Mouse (Mus musculus): ENCODE measurements around the gene Riiad1. TPM values are rescaled to one million over a fixed set of nuclear protein-coding genes. Genes with fewer than 3 reads are reported as not detected.

Gene Riiad1
- polyA plus RNA-seq, 1 experiment from 2014 or later = 1.5 TPM

Other genes with a start within 250 kb of the Riiad1 start
- gene Gm4778, start 216.3 kb downstream of the Riiad1 start, polyA plus RNA-seq (2015; fragmentation: Nextera tagmentation; extraction: Ambion mirVana) = not detected in 2 replicates
- 12.2 and 12.3 TPM in 2 replicates for gene Them4, start 170.3 kb downstream of the Riiad1 start, polyA plus RNA-seq (2015; fragmentation: Nextera tagmentation; extraction: Ambion mirVana)
- 5.2 and 9.2 TPM in 2 replicates for gene Them5, start 138.2 kb downstream of the Riiad1 start, polyA plus RNA-seq (2015; fragmentation: Nextera tagmentation; extraction: Ambion mirVana)
- 2.3 and 3.5 TPM in 2 replicates for gene C2cd4d, start 117.9 kb downstream of the Riiad1 start, polyA plus RNA-seq (2015; fragmentation: Nextera tagmentation; extraction: Ambion mirVana)
- gene Rorc, start 107.5 kb downstream of the Riiad1 start, polyA plus RNA-seq (2015; fragmentation: Nextera tagmentation; extraction: Ambion mirVana) = 2.3 TPM in 2 replicates
- 0.13 and 0.28 TPM in 2 replicates for gene Lingo4, start 81.8 kb downstream of the Riiad1 start, polyA plus RNA-seq (2015; fragmentation: Nextera tagmentation; extraction: Ambion mirVana)
- 9.0 TPM in 2 replicates for gene Tdrkh, start 67.1 kb downstream of the Riiad1 start, polyA plus RNA-seq (2015; fragmentation: Nextera tagmentation; extraction: Ambion mirVana)
- gene Mrpl9, start 37.0 kb downstream of the Riiad1 start, polyA plus RNA-seq (2015; fragmentation: Nextera tagmentation; extraction: Ambion mirVana) = 64.4 and 68.9 TPM in 2 replicates
- 1.0 TPM in 1 of 2 replicates, not detected in the other for gene Oaz3, start 36.4 kb downstream of the Riiad1 start, polyA plus RNA-seq (2015; fragmentation: Nextera tagmentation; extraction: Ambion mirVana)
- gene Celf3, start 2.0 kb downstream of the Riiad1 start, polyA plus RNA-seq (2015; fragmentation: Nextera tagmentation; extraction: Ambion mirVana) = 6.9 and 9.8 TPM in 2 replicates
- gene Snx27, start 102.4 kb upstream of the Riiad1 start, polyA plus RNA-seq (2015; fragmentation: Nextera tagmentation; extraction: Ambion mirVana) = 53.5 and 60.0 TPM in 2 replicates
- gene Gm10972, start 162.8 kb upstream of the Riiad1 start, polyA plus RNA-seq (2015; fragmentation: Nextera tagmentation; extraction: Ambion mirVana) = not detected in 2 replicates
- gene Tuft1, start 178.5 kb upstream of the Riiad1 start, polyA plus RNA-seq (2015; fragmentation: Nextera tagmentation; extraction: Ambion mirVana) = 8.6 and 8.7 TPM in 2 replicates
- gene Selenbp2, start 213.2 kb upstream of the Riiad1 start, polyA plus RNA-seq (2015; fragmentation: Nextera tagmentation; extraction: Ambion mirVana) = 1.1 and 1.6 TPM in 2 replicates